Mouse (Mus musculus): ENCODE results near the gene Soat1.

DNA sequence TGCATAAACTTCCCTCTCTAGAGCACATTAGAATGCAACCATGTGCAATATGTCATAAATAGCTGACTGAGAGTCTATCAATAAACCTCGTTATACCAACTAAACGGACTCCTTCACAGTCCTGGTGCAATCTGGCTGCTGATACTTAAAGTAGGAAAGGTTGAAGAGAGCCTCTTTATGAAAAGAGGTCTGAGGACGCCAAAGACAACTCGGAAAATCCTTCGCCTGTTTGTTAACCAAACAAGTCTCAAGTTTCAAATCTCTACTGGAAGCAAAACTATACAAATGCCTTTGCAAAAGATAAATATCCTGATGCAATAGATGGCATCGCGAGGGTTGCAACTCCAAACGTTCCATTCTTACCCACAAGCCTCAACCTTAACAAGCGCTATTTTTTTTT is 9.2 kb downstream of the Soat1 start:
- TF ChIP-seq EP300 (IDR thresholded peaks at IDR 0.05; ENCODE audit: low read depth) (no peak), CTCF (IDR thresholded peaks at IDR 0.05; ENCODE audit: low read depth) (no peak)

All from liver, postnatal 0 days (tissue).